Mouse (Mus musculus): ENCODE measurements at regions not wholly inside any gene's neighbourhood (a gene's known extent, or its start where the extent isn't known, plus 50 kb on each side); places are given as distances from the start of the nearest gene placed in this dataset.
"Not testable (repeated sequence)": the region's sequence is repeated elsewhere in the genome, so short reads cannot be mapped to it uniquely, and the experiment has no call there.

DNA sequence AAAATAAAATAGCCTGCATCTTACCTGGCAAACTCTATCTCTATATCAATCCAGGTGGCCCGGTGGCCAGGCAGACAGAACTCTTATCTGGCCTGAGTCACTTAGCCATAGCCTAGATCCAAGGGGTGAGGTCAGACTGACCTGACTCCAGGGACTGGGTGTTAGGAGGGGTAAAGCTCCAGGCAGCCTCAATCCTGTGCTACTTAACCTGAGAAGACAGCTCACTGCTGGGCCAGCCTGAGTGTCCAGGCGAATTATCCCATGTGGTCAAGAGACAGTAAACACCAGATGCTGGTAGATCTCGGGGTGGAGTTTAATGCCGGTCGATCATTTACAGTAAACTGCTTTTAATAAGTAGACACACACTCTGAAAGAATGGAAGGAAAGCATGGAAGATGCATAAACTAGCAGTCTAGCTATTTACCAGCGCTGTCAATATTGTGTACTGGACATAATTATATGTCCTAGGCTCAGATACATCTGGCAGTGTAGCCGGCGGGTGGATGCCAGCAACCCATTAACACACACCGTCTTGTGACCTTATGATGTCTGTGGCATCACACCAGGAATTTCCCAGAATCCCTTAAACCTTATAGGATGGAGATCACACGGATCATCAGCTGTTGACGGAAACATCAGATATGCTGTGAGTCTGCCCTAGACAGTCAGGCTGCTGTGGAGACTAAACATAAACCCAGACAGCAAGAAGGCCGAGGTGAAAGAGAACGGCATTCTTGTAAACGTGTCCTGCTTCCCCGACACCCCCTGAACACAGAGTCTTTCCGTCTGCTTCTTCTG, 153.9 kb upstream of the Ubl3 start:
- DNase-seq (ENCODE audit: low spot score) = peak; percentile 39

DNA sequence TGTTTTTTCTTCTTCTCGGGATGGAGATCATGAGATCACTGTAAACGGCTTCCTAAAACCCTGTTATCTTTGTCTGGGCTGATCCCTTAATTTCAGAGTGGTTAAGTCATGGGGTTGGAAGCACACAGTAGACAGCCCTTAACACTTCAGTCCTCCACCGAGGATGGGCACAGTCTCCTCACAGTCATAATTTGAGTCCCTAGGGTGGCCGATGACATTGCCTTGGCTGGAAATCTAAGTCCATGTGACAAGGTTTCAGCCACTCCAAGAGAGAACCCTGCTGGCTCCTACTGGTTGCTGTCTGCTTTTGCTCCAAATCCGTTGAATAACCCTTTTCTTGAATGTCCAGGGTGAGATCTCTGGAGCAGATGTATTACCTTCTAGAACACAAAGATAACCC, 152.2 kb upstream of the Ubl3 start:
- DNase-seq (ENCODE audit: low spot score) = no peak

DNA sequence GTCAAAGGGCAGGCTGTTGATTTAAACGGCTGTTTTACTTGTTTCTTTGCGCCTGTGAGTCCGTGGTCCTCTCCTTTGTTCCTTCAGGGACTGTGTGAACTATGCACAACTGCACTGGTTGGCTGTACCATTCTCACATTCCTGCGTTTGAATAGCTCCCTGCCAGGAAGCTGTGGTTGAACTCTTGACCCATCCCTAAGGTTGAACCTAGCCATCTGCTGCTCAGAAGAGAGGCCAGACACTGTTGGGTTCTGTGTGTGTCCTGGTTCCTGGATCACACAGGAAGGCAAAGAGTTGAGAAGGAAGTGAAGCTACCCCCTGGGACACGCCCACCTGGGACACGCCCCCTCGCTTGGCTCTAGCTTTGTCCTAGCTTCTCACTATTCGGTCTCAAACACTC, 149.3 kb upstream of the Ubl3 start:
- DNase-seq (ENCODE audit: low spot score) = no peak

DNA sequence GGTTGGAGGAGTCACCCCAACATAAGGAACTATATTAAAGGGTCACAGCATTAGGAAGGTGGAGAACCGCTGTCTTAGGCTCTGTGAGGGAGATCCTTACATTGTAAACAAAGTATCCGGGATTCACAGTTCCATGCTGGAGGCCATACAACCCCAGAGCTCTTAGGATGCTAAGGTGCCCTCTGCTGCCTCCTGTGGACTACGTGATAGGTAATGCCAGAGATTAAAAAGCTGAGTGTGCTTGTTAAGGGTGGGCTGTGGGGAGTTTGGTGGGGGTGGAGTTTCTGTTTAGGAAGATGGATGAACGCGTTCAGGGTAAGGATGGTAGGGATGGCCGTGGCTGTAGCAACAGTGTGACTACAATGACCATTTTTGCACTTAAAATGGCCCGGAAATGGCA, 148.4 kb upstream of the Ubl3 start:
- no peak for DNase-seq (ENCODE audit: low spot score)

DNA sequence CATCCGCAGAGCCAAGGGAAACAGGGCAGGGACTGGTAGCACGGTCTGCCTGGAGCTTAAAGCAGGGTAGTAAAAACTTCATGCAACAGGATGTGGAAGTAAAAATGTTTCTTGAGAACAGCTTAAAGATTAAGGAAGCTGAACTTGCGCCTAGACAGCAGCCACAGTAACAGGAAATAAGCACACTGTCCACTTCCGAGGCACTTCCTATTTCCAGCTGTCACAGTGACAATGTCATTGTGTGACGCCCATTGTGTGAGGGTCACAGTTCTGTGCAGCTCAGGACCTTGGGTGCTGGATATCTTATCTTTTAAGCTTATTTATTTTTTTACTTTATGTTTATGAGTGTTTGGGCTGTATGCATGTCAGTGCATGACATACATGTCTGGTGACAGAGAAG, 147.7 kb upstream of the Ubl3 start:
- no peak for DNase-seq (ENCODE audit: low spot score)

DNA sequence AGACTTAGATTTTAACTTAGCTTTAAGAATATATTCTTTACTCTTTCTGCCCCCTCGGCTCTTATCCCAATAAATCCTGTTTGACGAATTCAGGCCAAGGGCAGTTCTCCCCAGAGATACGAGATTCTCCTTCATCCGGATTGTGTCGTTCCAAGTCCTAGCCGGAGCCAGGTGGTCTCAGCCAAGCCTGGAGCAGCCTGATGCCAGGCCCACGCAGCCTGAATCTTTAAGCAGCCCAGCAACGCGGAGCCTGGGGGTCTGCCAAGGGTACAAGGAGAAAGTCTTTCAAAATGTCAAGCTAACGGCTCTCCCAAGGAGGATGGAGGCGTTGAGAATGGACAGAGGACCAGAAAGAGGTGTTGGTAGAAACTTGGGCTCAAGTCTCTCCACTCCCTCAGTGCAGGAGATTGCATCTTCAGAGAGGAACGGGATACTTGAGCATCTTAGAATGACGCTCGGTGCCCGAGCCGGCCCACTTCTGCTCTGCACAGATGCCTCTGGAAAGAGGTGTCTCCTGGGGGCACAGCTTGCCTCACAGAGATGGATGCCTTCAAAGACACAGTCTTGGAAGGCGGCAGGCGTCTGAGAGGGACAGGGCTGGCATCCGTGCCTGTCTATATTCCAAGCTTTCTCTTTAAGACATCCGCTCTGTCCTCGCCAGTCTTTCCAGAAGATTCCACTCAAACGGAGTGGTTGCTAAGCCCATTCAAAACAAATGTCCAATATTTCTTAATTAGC, 145.2 kb upstream of the Ubl3 start:
- no peak for DNase-seq (ENCODE audit: low spot score)

DNA sequence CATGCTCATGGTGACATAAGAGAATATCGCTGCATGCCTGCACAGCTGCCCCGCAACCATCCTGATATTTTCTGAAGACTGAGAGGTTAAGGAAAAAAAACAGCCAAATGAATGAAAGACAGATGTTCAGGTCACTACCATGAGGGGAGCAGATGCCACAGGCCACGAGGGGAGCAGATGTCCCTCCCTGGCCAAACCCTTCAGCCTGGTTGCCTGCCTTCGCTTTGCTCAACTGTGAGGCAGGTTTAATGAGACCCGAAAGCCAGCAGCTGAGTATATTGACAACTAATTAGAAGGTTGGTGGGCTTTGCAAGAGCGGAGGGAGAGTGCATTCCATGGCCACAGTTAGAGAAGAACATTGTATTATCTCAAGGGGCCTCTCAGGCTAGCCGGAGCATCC, 141.8 kb upstream of the Ubl3 start:
- peak; percentile 68 for DNase-seq (ENCODE audit: low spot score)

DNA sequence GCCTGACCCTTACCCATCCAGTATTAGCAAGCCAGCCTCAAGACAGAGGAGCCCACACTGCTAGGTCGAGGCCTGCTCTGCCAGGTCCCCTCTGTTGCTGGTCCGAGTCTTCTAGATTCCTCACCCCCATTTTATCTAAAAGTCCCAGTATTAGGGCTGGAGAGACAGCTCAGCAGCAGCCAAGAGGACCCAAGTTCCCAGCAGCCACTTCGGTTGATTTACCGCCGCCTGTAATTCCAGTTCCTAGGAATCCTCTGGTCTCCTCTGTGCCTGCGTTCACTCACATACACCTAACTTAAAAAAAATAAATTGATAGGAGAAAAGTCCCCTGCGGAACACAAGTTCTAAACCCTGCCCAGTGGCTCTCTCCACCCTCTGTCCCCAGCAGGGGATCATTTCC, 138.9 kb upstream of the Ubl3 start:
- no peak for DNase-seq (ENCODE audit: low spot score)

DNA sequence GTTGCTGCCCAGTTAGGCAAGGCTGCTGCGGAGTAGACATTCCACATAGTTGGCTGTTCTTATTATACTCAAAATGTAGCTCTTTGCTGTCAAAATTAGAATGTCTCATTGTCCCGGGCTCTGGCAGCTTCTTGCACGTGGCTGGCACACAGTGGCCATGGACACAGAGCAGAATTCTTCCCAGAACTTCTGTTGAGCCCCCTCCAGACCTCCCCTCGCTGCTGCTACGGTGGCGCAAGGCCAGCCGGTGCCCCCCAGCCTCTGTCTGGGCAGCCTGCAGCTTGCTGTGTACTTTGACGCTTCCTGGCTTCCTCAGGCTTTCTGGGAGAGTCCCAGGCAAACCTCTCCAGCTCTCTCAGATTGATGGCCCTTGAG, 138.2 kb upstream of the Ubl3 start:
- DNase-seq (ENCODE audit: low spot score) = no peak

DNA sequence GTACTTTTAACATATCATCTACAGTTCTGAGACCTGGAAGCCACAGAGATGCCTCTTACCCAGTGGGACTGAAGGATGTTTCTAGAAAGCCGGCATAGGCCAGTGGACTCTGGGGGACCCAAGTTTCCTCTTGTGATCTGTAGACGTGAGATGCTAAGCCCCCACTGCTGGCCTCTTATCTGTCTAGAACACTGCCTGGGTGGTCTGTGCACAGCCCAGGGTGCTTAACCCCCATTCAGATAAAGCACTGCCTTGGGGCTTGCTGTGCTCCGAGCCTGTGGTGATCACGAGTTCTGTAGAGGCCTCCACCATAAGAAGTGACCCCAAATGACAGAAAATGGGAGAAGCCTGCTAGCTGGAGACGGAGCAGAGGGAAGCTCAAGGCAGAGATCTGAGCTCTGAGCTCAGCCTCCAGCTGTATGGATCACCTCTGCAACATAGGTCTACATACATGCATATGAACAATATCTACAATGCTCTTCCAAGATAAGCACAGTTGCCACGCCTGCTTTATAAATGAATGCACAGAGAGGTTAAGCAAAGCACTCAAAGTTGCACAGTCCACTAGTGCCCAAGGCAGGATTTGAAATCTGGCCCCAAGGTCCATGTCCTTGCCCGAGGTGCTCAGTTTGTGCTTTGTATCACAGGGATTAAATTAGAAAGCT, 137.7 kb upstream of the Ubl3 start:
- DNase-seq (ENCODE audit: low spot score) = no peak

DNA sequence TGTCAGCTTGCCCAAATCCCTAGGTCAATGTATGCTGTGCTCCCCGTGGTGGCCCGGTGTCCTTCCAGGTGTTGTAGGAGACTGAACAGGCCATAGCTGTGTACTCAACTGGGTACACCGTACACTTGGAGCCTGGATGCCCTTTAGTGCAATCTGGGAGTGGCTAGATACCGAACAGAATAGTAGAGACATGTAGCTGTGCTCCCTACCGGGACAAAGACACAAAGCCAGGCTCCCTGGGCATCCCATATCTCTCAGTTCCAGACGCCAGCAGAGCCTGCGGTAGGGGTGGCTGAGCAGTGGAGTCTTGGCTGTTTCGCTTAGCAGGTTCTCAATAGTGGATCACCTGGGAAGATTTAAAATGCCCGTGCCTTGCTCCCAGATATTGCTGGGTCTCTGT, 136.7 kb upstream of the Ubl3 start:
- DNase-seq (ENCODE audit: low spot score) = no peak

DNA sequence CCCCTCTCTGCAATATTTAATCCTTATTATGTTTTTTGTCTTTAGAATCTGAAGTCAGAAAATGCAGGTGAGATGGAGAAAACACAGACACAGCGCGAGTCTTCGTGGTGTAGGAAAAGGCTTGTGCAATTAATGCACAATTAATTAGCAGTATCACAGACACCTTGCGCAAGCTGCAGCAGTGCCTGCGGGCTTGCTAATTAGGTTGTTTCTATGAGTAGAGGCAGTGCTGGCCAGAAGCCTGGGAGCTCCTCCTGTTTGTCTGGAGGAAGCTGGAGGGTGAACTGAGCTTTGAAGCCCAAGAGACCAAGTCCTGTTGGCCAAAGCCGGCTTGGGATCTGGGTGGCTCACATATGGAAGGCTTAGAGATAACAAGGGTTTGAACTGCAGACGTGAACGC, 135.9 kb upstream of the Ubl3 start:
- DNase-seq (ENCODE audit: low spot score) = no peak

DNA sequence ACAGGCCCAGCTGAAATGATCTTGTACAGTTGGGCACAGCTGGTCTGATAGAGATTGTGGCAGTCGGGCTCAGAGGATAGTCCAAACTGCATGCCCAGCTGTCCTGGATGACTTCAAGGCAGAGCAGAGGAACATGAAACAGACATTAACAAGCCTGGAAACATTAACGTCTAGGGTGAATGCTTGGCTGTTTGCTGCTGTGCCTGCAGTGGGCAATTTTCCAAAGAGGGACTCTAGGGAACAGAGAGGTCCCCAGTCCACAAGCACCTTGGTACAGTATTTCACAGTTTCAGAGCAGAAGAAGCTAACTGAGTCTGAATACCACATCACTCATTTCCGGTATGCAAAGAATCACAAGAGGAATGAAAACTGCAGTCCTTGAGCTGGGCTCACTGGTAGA, 135.2 kb upstream of the Ubl3 start:
- no peak for DNase-seq (ENCODE audit: low spot score)

DNA sequence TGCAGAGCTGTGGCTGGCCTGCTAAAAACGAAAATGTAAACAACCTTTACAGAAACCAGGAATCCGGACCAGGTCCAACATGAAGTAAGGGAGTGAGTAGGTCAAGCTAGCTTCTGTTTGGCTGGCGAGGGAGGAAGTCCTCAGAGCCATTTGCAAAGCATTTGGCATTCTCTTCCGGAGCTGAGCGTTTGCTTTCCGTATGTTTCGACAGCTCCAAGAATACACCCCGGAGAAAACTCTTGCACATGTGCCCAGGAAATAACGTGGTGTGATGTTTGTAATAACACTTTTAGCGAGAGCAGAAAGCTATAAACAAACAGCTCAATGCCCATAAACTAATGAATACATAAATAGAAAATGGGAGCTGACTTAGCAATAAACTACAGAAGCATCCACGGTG, 131.6 kb upstream of the Ubl3 start:
- no peak for DNase-seq (ENCODE audit: low spot score)

DNA sequence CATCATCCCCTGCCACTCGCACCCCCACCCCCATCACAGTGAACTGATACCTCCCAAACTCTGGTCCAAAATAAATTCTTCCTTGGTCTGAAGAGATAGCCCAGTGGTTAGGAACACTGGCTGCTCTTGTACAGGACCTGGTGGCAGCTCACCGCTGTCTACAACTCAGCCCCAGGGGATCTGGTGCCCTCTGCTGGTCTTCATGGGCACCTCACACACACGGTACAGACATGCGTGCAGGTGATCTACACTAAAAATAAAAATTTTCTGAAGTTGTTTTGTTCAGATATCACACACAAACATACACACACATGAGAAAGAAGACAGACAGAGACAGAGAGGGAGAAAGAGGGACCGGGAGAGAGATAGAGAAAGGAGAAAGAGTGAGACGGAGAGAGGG, 130.0 kb upstream of the Ubl3 start:
- no peak for DNase-seq (ENCODE audit: low spot score)

DNA sequence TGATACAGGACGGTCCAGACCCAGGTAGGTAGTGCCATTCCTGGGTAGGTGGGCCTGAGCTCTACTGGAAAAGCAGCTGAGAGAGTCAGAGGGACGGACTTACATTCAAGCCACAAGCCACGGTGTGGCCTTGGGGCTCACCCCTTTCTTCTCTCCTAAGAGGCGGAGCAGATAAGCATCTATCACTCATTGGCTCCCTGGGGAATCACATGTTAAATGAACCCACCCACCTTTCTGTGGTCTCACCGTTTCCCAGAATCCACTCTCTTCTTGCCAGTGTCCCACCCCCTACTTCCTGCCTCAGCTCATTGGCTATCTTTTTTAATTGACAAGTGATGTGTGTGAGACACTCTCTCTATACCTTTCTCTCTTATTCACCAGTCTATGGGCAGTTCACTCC, 127.8 kb upstream of the Ubl3 start:
- no peak for DNase-seq (ENCODE audit: low spot score)

DNA sequence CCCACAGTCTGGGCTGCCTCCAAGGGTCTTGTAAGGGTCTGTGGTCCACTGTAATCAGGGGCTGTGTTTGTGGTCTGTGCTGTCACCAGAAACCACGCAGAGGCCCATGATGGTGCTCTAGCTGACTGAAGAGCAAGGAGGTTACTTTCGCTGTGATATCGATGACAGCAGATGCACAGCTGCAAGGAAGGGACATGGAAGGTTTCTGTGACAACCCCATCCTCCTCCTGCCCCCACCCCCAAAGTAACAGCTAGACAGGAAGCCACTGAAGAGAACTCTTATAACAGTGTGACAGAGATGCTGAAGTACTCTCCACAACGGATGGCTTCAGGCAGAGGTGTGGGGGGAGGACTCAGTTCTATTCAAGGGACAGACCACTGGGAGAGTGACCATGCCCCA, 127.0 kb upstream of the Ubl3 start:
- DNase-seq (ENCODE audit: low spot score) = no peak

DNA sequence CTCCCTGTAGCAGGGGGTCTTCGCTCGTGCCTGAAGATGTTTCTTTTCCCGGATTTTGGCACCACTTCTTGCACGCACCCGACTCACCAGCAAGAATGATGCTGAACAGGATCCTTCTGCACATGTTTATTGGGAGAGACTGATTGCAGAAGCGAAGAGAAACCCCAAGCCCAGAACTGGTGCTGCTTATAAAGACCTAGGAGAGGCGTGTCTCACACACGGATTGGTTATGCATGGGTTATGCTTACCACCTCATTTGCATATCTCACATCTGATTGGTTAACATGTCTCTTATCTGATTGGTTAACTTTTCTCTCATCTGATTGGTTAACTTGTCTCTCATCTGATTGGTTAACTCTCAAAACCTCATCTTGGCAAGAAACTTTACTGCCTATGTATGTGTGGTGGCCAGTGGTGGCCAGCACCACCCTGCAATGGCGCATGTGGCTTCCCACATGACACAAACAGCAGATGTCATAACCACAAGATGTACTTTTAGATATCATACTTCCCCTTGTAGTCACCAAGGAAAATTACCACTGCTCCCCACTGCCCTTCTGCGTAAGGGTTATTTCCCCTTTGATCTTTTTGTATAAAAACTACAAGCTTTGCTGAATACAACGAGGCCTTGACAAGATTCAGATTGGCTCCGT, 125.8 kb upstream of the Ubl3 start:
- DNase-seq (ENCODE audit: low spot score) = not testable (repeated sequence)

DNA sequence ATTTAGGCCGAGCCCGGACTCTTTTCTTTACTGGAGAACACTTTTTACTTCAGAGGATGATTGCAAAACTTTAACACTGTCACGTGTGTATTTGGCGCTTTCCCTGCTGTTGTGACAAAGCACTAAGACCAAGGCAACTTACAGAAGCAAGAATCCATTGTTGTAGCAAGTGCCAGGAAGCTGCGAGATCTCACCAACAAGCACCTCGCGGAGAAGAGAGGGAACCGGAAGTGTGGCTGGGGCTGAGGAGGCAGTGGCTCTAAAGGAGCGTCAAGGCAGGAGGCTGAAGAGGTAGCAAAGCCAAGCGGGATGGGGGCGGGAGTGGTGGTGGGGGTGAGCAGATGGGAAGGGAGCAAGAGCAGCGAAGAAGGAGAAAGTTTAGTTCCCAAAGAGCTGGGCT, 121.7 kb upstream of the Ubl3 start:
- no peak for DNase-seq (ENCODE audit: low spot score)

DNA sequence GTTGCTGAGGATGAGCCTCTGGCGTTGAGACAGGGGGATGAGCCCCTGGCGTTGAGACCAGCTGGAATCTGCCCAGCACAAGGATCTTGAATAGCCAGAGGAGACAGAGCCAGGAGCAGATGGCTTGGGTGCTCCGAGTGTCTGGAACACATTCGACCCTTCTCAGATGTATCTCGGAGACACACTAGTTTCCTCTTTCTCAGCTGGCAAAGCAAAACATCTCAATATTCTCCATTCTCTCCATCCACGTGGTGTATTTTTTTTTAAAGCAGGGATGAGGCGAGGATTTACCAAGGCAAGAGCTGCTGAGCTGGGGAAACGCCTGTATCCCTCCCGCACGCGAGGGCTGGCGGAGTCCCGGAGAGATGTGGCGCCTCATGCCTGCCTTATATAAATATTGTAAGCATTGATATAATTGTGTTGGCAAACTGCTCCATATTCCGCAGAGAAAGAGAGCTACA, 109.7 kb upstream of the Ubl3 start:
- no peak for DNase-seq (ENCODE audit: low spot score)

DNA sequence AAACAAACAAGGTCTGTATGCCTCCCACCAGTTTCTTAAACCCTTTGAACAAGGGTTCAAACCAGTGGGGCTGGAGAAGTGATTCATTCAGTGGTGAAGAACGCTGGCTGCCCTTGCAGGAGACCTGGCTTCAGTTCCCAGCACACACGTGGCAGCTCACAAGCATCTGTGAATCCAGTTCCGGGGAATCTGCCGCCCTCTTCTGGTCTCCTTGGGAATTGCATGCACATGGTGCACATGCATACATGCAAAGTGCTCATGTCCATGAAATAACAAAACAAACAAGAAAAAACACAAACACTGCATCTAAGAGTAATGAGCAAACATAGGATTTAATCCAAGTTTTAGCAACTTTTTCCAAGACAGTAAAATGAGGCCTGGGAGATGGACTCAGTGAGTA, 108.5 kb upstream of the Ubl3 start:
- DNase-seq (ENCODE audit: low spot score) = no peak

DNA sequence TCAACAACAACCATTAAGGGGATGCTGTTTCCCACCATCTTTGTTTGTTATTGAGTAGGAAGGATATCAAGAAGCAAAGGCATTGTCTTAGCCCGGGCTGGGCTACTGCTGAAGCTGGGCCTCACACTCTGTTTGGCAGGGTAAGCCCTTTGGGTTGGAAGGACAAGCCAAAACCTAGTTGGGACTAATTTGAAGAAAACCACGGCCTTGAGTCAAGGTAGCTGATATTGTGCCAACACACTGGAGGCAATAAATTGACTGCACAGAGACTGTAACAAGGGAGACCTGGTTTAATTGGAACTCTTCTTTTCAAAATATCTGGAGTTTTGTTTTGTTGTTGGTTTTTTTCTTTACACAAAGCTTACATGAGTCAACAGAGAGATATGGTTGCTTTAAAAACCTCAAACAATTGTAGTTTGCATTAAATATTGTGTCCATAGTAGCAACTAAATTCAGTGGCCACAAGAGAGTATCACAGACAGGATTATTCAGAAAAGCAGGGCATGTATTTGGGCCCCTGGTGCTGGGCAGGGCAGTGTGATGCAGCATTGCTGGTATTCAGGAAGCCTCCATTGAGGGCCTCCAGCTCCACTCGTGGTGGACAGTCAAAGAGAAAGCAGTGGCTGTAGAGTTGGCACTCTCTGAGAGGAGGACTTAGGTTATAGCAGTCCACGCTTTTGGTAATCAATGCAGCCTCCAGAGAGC, 105.5 kb upstream of the Ubl3 start:
- DNase-seq (ENCODE audit: low spot score) = no peak
